Mouse (Mus musculus) embryonic fibroblast, embryonic 13.5 days (primary cell): ENCODE measurements around the gene Minos1. TPM values are rescaled to one million over a fixed set of nuclear protein-coding genes. Genes with fewer than 3 reads are reported as not detected.

Source experiments
- H3K27ac ChIP-seq: 2 replicates; pipeline ENCODE4 v1.5.1; 2012; ENCODE audit warnings: low read length, control low read depth, inconsistent platforms; ENCODE audit not compliant: insufficient read depth
- H3K4me1 ChIP-seq: 2 replicates; pipeline ENCODE4 v1.6.1; 2011; ENCODE audit warnings: low read length; ENCODE audit not compliant: control insufficient read depth, insufficient read depth
- H3K4me3 ChIP-seq: 2 replicates; pipeline ENCODE4 v1.5.1; 2011; ENCODE audit warnings: mild to moderate bottlenecking, control low read depth, low read length; ENCODE audit not compliant: insufficient read depth
- CTCF ChIP-seq: IDR thresholded peaks from 2 replicates; pipeline ENCODE4 v1.5.1; 2011; ENCODE audit warnings: mild to moderate bottlenecking, control low read depth, low read length, moderate library complexity, borderline replicate concordance; ENCODE audit not compliant: insufficient read depth
- POLR2A ChIP-seq: IDR thresholded peaks from 2 replicates; pipeline ENCODE4 v1.6.1; 2011; ENCODE audit warnings: low read depth, mild to moderate bottlenecking, control low read depth, low read length, moderate library complexity
- polyA plus RNA-seq: library from polyadenylated mRNA; stranded (reverse); fragments of >200 nt; gene quantifications from 2 replicates; pipeline ENCODE4 v1.2.4, GENCODE M21; 2011; ENCODE audit warnings: low read depth; ENCODE audit not compliant: missing spikeins, insufficient read length

Gene Minos1
- polyA plus RNA-seq, 1 experiment = 178 TPM

DNA sequence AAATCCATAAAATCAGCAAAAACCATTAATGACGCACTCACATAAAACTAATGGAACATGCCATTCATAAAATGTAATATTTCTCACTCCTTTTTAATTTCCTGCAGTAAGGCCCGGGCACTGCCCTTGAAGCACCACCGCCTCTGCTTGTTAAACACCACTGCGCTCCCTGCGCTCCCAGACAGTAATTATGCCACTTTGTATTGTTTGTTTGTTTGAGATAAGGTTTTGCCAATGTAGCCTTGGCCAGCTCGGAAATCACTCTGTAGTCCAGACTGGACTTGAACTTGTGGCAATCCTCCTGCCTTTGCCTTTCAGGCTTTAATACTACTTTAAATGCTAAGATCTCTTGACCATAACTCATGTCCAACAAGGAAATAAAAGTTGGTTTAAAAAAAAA, 6.0 kb downstream of the Minos1 start:
- Histone ChIP-seq H3K27ac (no peak overlapping the region), H3K4me1 (no peaks in the 10 kb centered on the region; the same call in none of the 2 replicates), H3K4me3 (no peak overlapping the region)
- no peak for TF ChIP-seq CTCF
- TF ChIP-seq POLR2A = no peak

- Histone ChIP-seq H3K4me3 (no peak overlapping the region), H3K27ac (no peak overlapping the region), H3K4me1 (no peaks in the 10 kb centered on the region; the same call in 1 of the 2 replicates)
- TF ChIP-seq CTCF = no peak
- TF ChIP-seq POLR2A = no peak
Observed at GRCm38 (mm10) chr4:139122557-139122956, 8.4 kb downstream of the Minos1 start.

GRCm38 (mm10) chr4:139120998-139121397, 9.9 kb downstream of the Minos1 start:
- Histone ChIP-seq H3K4me3 (no peak overlapping the region), H3K4me1 (no peaks in the 10 kb centered on the region; the same call in 1 of the 2 replicates), H3K27ac (no peak overlapping the region)
- no peak for TF ChIP-seq POLR2A

DNA sequence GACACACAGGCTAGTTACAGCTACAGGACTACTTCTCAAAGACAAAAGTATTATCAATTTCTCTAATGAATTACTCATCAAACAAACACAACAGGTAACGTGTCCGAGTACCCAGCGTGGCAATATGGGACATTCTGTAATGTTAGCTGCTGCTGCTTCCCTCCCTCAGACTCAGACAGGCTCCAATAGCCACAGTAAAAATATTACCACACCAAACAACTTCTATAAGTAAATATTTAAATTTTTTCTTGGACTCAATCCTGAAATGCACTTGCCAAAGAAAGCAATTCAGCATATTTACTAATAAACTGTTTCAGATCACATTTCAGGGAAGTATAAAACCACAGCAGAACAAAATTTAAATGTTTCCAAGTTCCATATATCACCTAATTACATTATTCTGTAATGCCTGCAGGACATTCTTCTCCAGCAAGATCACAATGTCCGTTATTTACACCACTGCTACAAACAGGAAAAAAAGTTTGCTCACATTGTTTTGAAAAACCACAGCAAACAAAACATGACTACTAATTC, 10.6 kb downstream of the Minos1 start:
- H3K4me1 ChIP-seq = peaks cover 2% of the 10 kb centered on the region
- TF ChIP-seq CTCF (no peak), POLR2A (no peak)
- no peak overlapping the region for H3K4me3 ChIP-seq
- H3K27ac ChIP-seq = no peak overlapping the region

GRCm38 (mm10) chr4:139116356-139117063, 14.4 kb downstream of the Minos1 start:
- no peak for TF ChIP-seq POLR2A
- no peak for TF ChIP-seq CTCF
- Histone ChIP-seq H3K4me1 (peaks cover 3% of the 10 kb centered on the region), H3K27ac (no peak overlapping the region), H3K4me3 (no peak overlapping the region)

DNA sequence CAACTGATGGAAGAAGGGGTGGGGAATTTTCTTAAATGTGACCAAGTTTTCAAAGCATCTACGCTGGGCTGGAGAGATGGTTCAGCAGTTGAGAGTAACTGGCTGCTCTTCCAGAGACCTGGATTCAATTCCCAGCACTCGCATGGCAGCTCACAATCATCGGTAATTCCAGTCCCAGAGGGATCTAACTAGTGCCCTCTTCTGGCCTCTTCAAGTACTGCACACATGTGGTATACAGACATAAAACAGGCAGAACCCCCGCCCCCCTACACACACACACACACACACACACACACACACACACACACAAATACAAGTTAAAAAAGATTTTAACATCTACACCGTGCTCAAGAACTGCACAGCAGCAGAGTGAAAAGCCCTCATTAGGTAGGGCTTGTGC, 15.2 kb downstream of the Minos1 start:
- Histone ChIP-seq H3K4me3 (no peak overlapping the region), H3K4me1 (peaks cover 3% of the 10 kb centered on the region; the same call in 1 of the 2 replicates)

GRCm38 (mm10) chr4:139112482-139112881, 18.4 kb downstream of the Minos1 start:
- TF ChIP-seq POLR2A (no peak), CTCF (no peak)
- peaks cover 3% of the 10 kb centered on the region; the same call in 1 of the 2 replicates for H3K4me1 ChIP-seq
- no peak overlapping the region for H3K27ac ChIP-seq
- H3K4me3 ChIP-seq = no peak overlapping the region

More for the DNA sequence above, 15.2 kb downstream of the Minos1 start:
- no peak overlapping the region for H3K27ac ChIP-seq
- TF ChIP-seq POLR2A = no peak
- TF ChIP-seq CTCF = no peak

GRCm38 (mm10) chr4:139111421-139111820, 19.5 kb downstream of the Minos1 start:
- Histone ChIP-seq H3K27ac (no peak overlapping the region), H3K4me3 (no peak overlapping the region), H3K4me1 (peaks cover 7% of the 10 kb centered on the region; the same call in 1 of the 2 replicates)
- TF ChIP-seq CTCF (no peak), POLR2A (no peak)

GRCm38 (mm10) chr4:139110858-139111257, 20.1 kb downstream of the Minos1 start:
- no peak for TF ChIP-seq POLR2A
- no peak for TF ChIP-seq CTCF
- Histone ChIP-seq H3K4me1 (peaks cover 12% of the 10 kb centered on the region), H3K4me3 (no peak overlapping the region), H3K27ac (no peak overlapping the region)

DNA sequence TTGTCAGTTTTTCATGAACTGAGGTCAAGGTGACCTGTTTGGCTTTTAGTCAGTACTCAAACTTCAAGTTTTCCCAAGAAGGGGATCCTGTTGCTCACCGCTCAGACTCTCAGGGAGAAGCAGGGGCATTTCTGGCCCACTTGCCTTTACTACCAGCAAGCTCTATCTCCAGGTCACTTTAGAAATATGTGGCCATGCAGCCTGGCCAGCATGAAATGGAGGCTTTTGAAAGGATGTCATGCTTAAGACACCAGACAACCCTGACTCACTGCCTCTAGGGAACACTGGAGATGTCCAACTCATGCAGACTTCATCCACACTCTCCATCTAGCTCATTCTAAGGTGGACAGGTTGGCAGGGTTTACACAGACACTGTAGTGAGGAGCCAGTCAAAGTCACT, 25.5 kb downstream of the Minos1 start:
- Histone ChIP-seq H3K27ac (peak overlapping the region; percentile 21; the same call in 1 of the 2 replicates), H3K4me1 (peaks cover 16% of the 10 kb centered on the region)

More for the DNA sequence above, 25.5 kb downstream of the Minos1 start:
- TF ChIP-seq CTCF (no peak), POLR2A (no peak)
- H3K4me3 ChIP-seq = no peak overlapping the region
